Mouse (Mus musculus): ENCODE data around the gene Ssr4. TPM values are rescaled to one million over a fixed set of nuclear protein-coding genes. Genes with fewer than 3 reads are reported as not detected.

The Ssr4 gene
- total RNA-seq, 1 experiment, result 290 TPM

DNA sequence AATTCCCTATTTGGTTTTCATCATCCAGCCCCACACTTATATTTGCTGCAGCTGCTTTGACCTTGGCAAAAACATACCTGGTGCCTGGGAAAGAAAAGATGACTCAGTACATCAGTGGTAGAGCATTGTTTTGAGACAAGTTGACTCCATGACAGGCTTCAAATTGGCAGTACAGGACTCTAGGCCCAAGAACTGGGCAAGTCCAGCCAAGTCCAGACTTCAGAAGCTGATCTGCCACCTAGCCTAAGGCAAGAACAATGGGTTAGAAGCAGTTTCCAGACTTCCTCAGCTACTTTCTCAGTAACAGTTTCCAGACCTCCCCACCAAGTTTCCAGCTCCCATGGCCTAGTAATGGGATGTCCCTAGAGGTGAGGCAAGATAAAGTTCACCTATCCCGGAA lies 48.9 kb downstream of the Ssr4 start:
- Histone ChIP-seq H3K4me1 (ENCODE audit: control insufficient read depth in 2 of 2, insufficient read depth in 2 of 2, low read length in 2 of 2, poor library complexity in 1 of 2) (no peaks in the 10 kb centered on the region), H3K27ac (ENCODE audit: insufficient read depth, low read depth, low read length, poor library complexity, severe bottlenecking) (no peak overlapping the region), H3K36me3 (ENCODE audit: control insufficient read depth, insufficient read depth, low read length, poor library complexity, severe bottlenecking) (no peaks in the 10 kb centered on the region), H3K9me3 (ENCODE audit: control insufficient read depth, insufficient read depth, low read depth, low read length) (no peaks in the 10 kb centered on the region), H3K9ac (ENCODE audit: insufficient read depth, low read depth, low read length, poor library complexity, severe bottlenecking) (no peak overlapping the region), H3K4me3 (ENCODE audit: insufficient read depth in 1 of 2, low read depth in 1 of 2, low read length in 2 of 2, poor library complexity in 1 of 2, severe bottlenecking in 1 of 2) (no peak overlapping the region)
- TF ChIP-seq HCFC1 (IDR thresholded peaks at IDR 0.05; ENCODE audit: borderline replicate concordance, insufficient read depth, low read length) (no peak), MAFK (IDR thresholded peaks at IDR 0.05; ENCODE audit: insufficient read depth, low read depth, low read length) (no peak), ZNF384 (IDR thresholded peaks at IDR 0.05; ENCODE audit: low read depth, low read length) (no peak), ZC3H11A (IDR thresholded peaks at IDR 0.05; ENCODE audit: borderline replicate concordance, low read depth, low read length) (no peak), CHD2 (IDR thresholded peaks at IDR 0.05; ENCODE audit: low read depth, low read length) (no peak)
- in situ Hi-C loops (cut with MboI; ENCODE audit: low sequenced_read_pairs in 2 of 2, unreplicated experiment in 2 of 2), result no loop called here
- no peak for DNase-seq (ENCODE audit: low read depth, low spot score)

DNA sequence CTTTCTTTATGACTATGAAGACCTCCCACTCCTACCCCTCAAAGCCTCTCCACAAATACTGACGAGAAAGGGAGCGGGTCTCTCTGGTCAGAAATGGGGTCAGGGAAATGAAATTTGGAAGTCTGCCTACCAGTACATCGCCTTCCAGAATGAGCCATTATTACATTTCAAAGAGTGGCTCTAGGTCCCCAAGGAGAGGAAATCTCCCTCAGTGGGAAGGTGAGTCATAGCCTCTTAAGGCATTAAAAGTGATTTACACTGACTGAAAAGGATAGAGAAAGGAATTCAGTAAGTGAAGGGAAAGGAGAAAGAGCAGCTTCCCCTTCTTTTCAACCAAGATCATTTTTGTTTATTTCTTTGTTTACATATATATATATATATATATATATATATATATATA lies 49.9 kb downstream of the Ssr4 start:
- H3K4me3 ChIP-seq (ENCODE audit: insufficient read depth in 1 of 2, low read depth in 1 of 2, low read length in 2 of 2, poor library complexity in 1 of 2, severe bottlenecking in 1 of 2), result no peak overlapping the region
- no peak overlapping the region for H3K27ac ChIP-seq (ENCODE audit: insufficient read depth, low read depth, low read length, poor library complexity, severe bottlenecking)
- no peaks in the 10 kb centered on the region for H3K9me3 ChIP-seq (ENCODE audit: control insufficient read depth, insufficient read depth, low read depth, low read length)
- in situ Hi-C loops (cut with MboI; ENCODE audit: low sequenced_read_pairs in 2 of 2, unreplicated experiment in 2 of 2), result no loop called here
- H3K4me1 ChIP-seq (ENCODE audit: control insufficient read depth in 2 of 2, insufficient read depth in 2 of 2, low read length in 2 of 2, poor library complexity in 1 of 2), result no peaks in the 10 kb centered on the region
- no peaks in the 10 kb centered on the region for H3K36me3 ChIP-seq (ENCODE audit: control insufficient read depth, insufficient read depth, low read length, poor library complexity, severe bottlenecking)
- no peak for TF ChIP-seq ZNF384 (IDR thresholded peaks at IDR 0.05; ENCODE audit: low read depth, low read length)
- TF ChIP-seq HCFC1 (IDR thresholded peaks at IDR 0.05; ENCODE audit: borderline replicate concordance, insufficient read depth, low read length), result no peak
- TF ChIP-seq ZC3H11A (IDR thresholded peaks at IDR 0.05; ENCODE audit: borderline replicate concordance, low read depth, low read length), result no peak
- no peak for TF ChIP-seq MAFK (IDR thresholded peaks at IDR 0.05; ENCODE audit: insufficient read depth, low read depth, low read length)
- no peak for TF ChIP-seq CHD2 (IDR thresholded peaks at IDR 0.05; ENCODE audit: low read depth, low read length)
- no peak for DNase-seq (ENCODE audit: low read depth, low spot score)
- H3K9ac ChIP-seq (ENCODE audit: insufficient read depth, low read depth, low read length, poor library complexity, severe bottlenecking), result no peak overlapping the region

Other genes with a start within 250 kb of the Ssr4 start
- gene Dusp9, start 147.6 kb upstream of the Ssr4 start, total RNA-seq (2012; rRNA removed), result 124 and 197 TPM in 2 replicates
- 2.0 and 4.9 TPM in 2 replicates for gene Pnck, start 126.9 kb upstream of the Ssr4 start, total RNA-seq (2012; rRNA removed)
- 83.4 and 133 TPM in 2 replicates for gene Slc6a8, start 113.9 kb upstream of the Ssr4 start, total RNA-seq (2012; rRNA removed)
- gene Bcap31, start 70.9 kb upstream of the Ssr4 start, total RNA-seq (2012; rRNA removed), result 246 and 314 TPM in 2 replicates
- gene Abcd1, start 70.4 kb upstream of the Ssr4 start, total RNA-seq (2012; rRNA removed), result 4.2 and 5.0 TPM in 2 replicates
- 0.27 and 0.32 TPM in 2 replicates for gene Plxnb3, start 29.9 kb upstream of the Ssr4 start, total RNA-seq (2012; rRNA removed)
- gene Srpk3, start 12.6 kb upstream of the Ssr4 start, total RNA-seq (2012; rRNA removed), result 1.2 and 1.5 TPM in 2 replicates
- gene Idh3g, start 131 bp upstream of the Ssr4 start, total RNA-seq (2012; rRNA removed), result 169 and 194 TPM in 2 replicates
- 55.2 and 97.6 TPM in 2 replicates for gene Pdzd4, start 37.9 kb downstream of the Ssr4 start, total RNA-seq (2012; rRNA removed)
- gene Avpr2, start 105.1 kb downstream of the Ssr4 start, total RNA-seq (2012; rRNA removed), result 0.04 and 0.16 TPM in 2 replicates
- 6.0 TPM in 2 replicates for gene L1cam, start 109.1 kb downstream of the Ssr4 start, total RNA-seq (2012; rRNA removed)
- gene Arhgap4, start 134.8 kb downstream of the Ssr4 start, total RNA-seq (2012; rRNA removed), result 3.5 and 7.7 TPM in 2 replicates
- 142 and 145 TPM in 2 replicates for gene Naa10, start 134.9 kb downstream of the Ssr4 start, total RNA-seq (2012; rRNA removed)
- 33.4 and 36.8 TPM in 2 replicates for gene Renbp, start 143.8 kb downstream of the Ssr4 start, total RNA-seq (2012; rRNA removed)
- gene Hcfc1, start 179.3 kb downstream of the Ssr4 start, total RNA-seq (2012; rRNA removed), result 89.6 and 95.7 TPM in 2 replicates
- 35.9 and 49.0 TPM in 2 replicates for gene Irak1, start 236.9 kb downstream of the Ssr4 start, total RNA-seq (2012; rRNA removed)

Measured in ES-E14 (cell line).